Mouse (Mus musculus) ES-Bruce4 (cell line): ENCODE data around the gene Ube2d3. TPM values are rescaled to one million over a fixed set of nuclear protein-coding genes. Genes with fewer than 3 reads are reported as not detected.
A peak's percentile ranks its signal among the peaks of the same experiment; 100 is the strongest.

Experiments used
- H3K27ac ChIP-seq: 2 replicates; pipeline ENCODE4 v1.5.1; 2012; ENCODE audit warnings: low read length, inconsistent platforms; ENCODE audit not compliant: insufficient read depth
- H3K27me3 ChIP-seq: 2 replicates; pipeline ENCODE4 v1.6.1; 2012; ENCODE audit warnings: mild to moderate bottlenecking, low read length, inconsistent platforms; ENCODE audit not compliant: control insufficient read depth, poor library complexity, insufficient read depth, severe bottlenecking
- H3K36me3 ChIP-seq: 2 replicates; pipeline ENCODE4 v1.6.1; 2012; ENCODE audit warnings: inconsistent platforms, mild to moderate bottlenecking, low read length, moderate library complexity; ENCODE audit not compliant: control insufficient read depth, poor library complexity, insufficient read depth, severe bottlenecking
- H3K4me1 ChIP-seq: one replicate; pipeline ENCODE4 v1.8.1; 2011; ENCODE audit warnings: low read length; ENCODE audit not compliant: control insufficient read depth, insufficient read depth
- H3K4me3 ChIP-seq: 2 replicates; pipeline ENCODE4 v1.5.1; 2011; ENCODE audit warnings: low read depth, mild to moderate bottlenecking, low read length
- H3K9ac ChIP-seq: 2 replicates; pipeline ENCODE4 v1.6.1; 2012; ENCODE audit warnings: low read depth, mild to moderate bottlenecking, inconsistent platforms; ENCODE audit not compliant: poor library complexity, severe bottlenecking
- H3K9me3 ChIP-seq: replicated peaks from 2 replicates; pipeline ENCODE4 v1.6.1; 2012; ENCODE audit warnings: mild to moderate bottlenecking, low read length, inconsistent platforms; ENCODE audit not compliant: control insufficient read depth, poor library complexity, insufficient read depth, severe bottlenecking
- CTCF ChIP-seq: IDR thresholded peaks from one replicate; pipeline ENCODE4 v1.8.1; 2011; ENCODE audit warnings: low read depth, low read length
- EP300 ChIP-seq: IDR thresholded peaks from 2 replicates; pipeline ENCODE4 v1.6.1; 2011; ENCODE audit warnings: low read depth, low read length; ENCODE audit not compliant: insufficient read depth
- POLR2A ChIP-seq: IDR thresholded peaks from one replicate; pipeline ENCODE4 v1.8.1; 2011; ENCODE audit warnings: low read length; ENCODE audit not compliant: insufficient read depth
- polyA plus RNA-seq: library from polyadenylated mRNA; stranded (reverse); fragments of >200 nt; gene quantifications from 2 replicates; pipeline ENCODE4 v1.2.4, GENCODE M21; 2011; ENCODE audit warnings: low read depth; ENCODE audit not compliant: missing spikeins, insufficient read depth, insufficient read length

Ube2d3 gene
- polyA plus RNA-seq, 1 experiment = 516 TPM

- no peaks in the 10 kb centered on the region for H3K27me3 ChIP-seq
- H3K9me3 ChIP-seq = no peaks in the 10 kb centered on the region
- H3K9ac ChIP-seq = peak overlapping the region; percentile 63
- H3K27ac ChIP-seq = peak overlapping the region; percentile 74
- H3K4me3 ChIP-seq = peak overlapping the region; percentile 95
- H3K4me1 ChIP-seq = no peaks in the 10 kb centered on the region
- H3K36me3 ChIP-seq = no peaks in the 10 kb centered on the region; the same call in 1 of the 2 replicates
- TF ChIP-seq CTCF (no peak), EP300 (0 out of 2 replicates have a peak, but pooled peaks have one; percentile 7), POLR2A (peak; percentile 74)
These were observed 14.9 kb upstream of the Ube2d3 start for GRCm38 (mm10) chr3:135422856-135423607.

GRCm38 (mm10) chr3:135423608-135424212 is 14.2 kb upstream of the Ube2d3 start, which contains the start of gene Cisd2:
Gene Cisd2 (minus strand): TSS chr3:135423925.
- Histone ChIP-seq H3K36me3 (no peaks in the 10 kb centered on the region; the same call in 1 of the 2 replicates), H3K9me3 (no peaks in the 10 kb centered on the region), H3K27me3 (no peaks in the 10 kb centered on the region), H3K27ac (peak within 1 kb of the TSS; percentile 74), H3K4me3 (peak within 1 kb of the TSS; percentile 95), H3K9ac (peak within 1 kb of the TSS; percentile 63), H3K4me1 (no peaks in the 10 kb centered on the region)
- TF ChIP-seq POLR2A = no peak
- no peak for TF ChIP-seq EP300
- TF ChIP-seq CTCF = no peak

- Histone ChIP-seq H3K27me3 (no peaks in the 10 kb centered on the region), H3K4me3 (peak overlapping the region; percentile 90), H3K36me3 (peaks cover 19% of the 10 kb centered on the region), H3K9me3 (no peaks in the 10 kb centered on the region), H3K27ac (peak overlapping the region; percentile 89), H3K4me1 (no peaks in the 10 kb centered on the region), H3K9ac (peak overlapping the region; percentile 65)
- TF ChIP-seq CTCF (no peak), POLR2A (no peak), EP300 (no peak)
These were observed 890 bp upstream of the Ube2d3 start for GRCm38 (mm10) chr3:135436901-135437616.

GRCm38 (mm10) chr3:135438531-135438912 is 573 bp downstream of the Ube2d3 start:
- H3K27me3 ChIP-seq = no peaks in the 10 kb centered on the region
- H3K27ac ChIP-seq = peak overlapping the region; percentile 73
- no peaks in the 10 kb centered on the region for H3K9me3 ChIP-seq
- no peak for TF ChIP-seq CTCF
- TF ChIP-seq EP300 = 0 out of 2 replicates have a peak, but pooled peaks have one; percentile 17
- peaks cover 30% of the 10 kb centered on the region for H3K36me3 ChIP-seq
- no peaks in the 10 kb centered on the region for H3K4me1 ChIP-seq
- H3K4me3 ChIP-seq = peak overlapping the region; percentile 77
- H3K9ac ChIP-seq = peak overlapping the region; percentile 95

- Histone ChIP-seq H3K4me3 (peak overlapping the region; percentile 77), H3K4me1 (no peaks in the 10 kb centered on the region), H3K36me3 (peaks cover 35% of the 10 kb centered on the region), H3K27me3 (no peaks in the 10 kb centered on the region), H3K9ac (peak overlapping the region; percentile 95), H3K27ac (peak overlapping the region; percentile 73), H3K9me3 (no peaks in the 10 kb centered on the region)
- no peak for TF ChIP-seq CTCF
- TF ChIP-seq EP300 = no peak
- TF ChIP-seq POLR2A = no peak
These were observed 1.1 kb downstream of the Ube2d3 start for GRCm38 (mm10) chr3:135438913-135439531.
